Mouse (Mus musculus) kidney, postnatal 36 days (tissue): ENCODE data around the gene Dydc1.
"Not testable (repeated sequence)": the region's sequence is repeated elsewhere in the genome, so short reads cannot be mapped to it uniquely, and the experiment has no call there.

Experiments used
- DNase-seq, 2 experiments: peaks; one replicate each; pipeline ENCODE4 v3.0.0; 2021 to 2022; ENCODE audit warnings: mixed read lengths in 2 of 2

Dydc1 gene

DNA sequence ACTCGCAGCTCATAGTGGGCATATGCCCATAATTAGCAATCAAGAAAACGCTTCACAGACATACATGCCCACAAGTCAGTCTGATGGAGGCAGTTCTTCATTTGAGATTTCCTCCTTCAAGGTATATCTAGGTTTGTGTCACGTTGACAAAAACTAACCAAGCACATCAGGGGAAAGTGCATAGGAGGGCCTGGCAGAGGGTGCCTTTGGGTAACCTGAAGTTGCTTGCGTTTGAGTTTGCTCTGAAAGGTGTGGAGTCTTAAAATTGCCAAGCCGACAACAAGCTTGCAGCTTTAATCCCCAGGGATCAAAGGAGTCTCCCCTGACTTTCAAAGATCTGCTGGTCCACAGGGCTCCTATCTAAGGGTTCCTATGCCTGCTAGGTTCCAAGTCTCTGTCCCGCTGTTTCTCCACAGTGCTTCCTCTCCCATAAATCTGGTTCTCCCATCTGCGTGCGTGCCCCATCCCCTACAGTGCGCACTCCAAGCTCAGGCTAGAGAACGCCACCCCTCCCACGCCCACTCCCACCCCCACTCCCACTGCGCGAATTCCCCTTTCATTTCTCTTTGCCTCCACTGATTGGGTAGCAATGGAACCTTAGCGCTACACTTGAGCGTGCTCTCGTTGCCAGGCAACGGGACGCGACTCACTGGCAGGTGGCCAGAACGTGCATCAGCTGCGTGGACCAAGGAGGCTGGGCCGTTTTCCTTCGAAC lies at the start of gene Dydc1:
Gene Dydc1 (plus strand): TSS at position 683 of the 715 bp plus-strand sequence.
- peak; percentile 44 to 76 for DNase-seq

DNA sequence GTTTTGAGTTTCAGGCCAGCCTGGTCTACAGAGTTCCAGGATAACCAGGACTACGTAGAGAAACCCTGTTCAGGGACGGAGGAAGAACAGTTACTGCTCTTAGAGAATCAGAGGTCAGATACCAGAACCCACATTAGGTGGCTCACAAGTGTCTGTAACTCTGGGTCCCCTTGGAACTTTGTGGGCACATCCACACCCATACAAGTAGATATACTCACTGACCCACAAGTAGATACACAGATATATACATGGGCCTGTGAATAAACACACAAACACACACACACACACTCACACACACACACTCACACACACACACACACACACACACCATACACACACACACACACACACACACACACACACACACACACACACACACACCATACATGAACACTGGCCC lies 47.6 kb upstream of the Dydc1 start:
- no peak for DNase-seq

DNA sequence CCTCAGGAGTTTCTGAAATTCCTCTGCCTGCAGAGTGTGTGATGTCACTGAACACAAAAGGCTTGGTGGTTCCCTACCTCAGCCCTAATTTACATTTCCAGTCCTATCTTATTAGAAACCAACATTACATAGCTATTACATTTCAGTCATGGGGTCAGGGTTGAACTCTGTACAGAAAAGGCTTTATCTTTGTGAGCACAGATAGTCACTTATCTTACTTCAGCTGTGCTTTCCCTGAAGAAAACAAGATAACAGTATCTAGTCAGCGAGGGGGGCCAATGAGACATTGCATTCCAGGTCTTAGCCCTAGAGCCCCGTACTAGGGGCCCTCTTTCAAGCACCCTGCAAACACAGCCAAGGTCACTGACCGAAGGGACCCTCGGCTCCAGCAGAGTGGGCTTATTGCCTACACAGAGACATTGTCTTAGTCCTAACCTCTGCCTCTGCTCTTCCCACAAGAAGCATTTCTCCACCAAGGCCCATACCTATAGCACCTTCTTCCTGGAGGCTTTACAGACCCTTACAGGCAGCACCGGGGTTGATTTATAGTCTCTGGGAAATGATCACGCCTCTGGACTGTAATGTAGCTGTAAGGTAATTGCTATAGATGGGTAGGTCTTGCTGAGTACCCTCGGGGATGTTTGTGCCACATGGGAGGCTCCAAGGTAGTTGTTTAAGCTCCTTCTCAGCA lies 47.0 kb upstream of the Dydc1 start:
- DNase-seq = no peak

DNA sequence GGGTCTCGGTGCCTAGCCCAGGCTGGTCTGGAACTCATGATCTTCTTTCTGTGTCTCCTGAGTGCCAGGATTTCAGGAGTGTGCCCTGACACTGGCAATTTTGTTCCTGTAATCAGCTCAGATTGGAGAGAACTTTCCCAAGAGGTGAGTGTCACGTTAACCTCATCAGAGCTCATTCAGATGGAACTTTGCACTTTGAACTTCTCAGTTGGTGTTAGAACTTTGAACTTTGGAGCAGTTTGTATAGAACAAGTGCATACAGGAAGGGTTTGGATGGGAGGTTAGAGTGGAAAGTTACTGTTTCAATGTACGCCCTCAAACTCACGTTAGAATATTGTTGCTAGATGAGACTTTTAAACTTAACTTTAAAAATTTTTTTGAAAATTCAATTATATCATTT lies 43.4 kb upstream of the Dydc1 start:
- DNase-seq = peak; percentile 16 to 69

DNA sequence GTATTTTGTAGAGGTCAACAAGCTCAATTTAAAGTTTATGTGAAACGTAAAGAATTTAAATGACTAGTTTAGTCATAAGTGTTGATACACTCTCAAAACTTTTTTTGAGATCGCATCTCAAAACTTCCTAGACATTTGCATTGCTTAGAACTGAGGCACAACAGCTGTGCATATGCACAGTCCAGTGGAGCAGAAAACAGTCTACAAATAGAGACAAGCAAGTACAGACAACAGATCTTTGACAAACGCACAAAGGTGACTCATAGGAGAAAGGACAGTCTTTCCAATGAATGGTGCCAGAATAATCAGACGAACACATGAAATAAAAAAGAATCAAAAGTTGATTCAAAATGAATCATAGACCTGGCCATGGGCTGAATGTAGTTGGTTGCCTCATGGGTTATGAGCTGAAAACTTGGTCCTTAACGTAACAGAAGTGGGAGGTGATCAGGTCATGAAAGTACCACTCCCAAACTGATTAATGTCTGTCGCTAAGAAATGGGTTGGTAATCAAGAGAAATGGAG lies 41.7 kb upstream of the Dydc1 start:
- no peak for DNase-seq

DNA sequence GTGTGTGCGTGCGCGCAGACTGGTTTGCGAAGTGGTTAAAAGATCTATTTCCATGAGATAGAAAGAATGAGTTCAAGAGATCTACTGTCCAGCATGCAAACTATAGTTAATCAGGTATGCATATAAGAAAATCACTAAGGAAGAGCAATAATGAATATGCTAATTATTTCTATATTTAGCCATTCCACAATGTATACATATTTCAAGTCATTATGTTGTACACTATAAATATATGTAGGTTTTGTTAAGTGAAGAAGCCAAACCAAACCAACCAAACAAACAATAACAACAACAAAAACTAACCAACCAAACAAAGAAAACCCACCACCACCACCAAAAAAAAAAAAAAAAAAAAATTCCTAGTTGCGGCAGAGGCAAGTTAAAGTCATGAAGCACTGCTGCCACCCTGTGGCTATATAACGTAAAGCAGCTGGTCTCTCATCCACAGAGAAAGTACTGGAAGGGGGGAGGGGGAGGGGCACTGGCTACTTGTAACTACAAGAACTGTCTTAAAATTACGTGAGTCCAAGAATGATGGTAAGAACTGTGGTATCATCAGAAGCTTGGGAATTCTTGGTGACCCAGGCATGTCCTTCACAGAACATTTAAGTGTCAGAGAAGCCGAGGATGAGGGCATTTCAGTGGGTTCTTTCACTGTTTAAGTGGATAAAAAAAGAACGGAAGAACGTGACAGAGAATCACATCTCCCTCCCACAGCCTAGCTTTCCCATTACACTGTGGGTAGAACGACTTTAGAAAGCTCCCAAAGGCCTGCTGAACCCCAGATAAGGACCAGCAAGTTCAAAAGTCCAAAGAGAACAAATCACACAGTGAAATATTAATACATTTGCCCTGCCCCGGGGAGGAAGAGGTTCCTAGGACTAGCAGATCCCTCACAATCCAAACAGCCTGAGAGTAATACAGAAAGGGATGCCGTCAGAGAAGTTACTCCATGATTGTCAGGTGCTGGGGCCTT lies 39.3 kb upstream of the Dydc1 start:
- DNase-seq = peak; percentile 89 to 94

DNA sequence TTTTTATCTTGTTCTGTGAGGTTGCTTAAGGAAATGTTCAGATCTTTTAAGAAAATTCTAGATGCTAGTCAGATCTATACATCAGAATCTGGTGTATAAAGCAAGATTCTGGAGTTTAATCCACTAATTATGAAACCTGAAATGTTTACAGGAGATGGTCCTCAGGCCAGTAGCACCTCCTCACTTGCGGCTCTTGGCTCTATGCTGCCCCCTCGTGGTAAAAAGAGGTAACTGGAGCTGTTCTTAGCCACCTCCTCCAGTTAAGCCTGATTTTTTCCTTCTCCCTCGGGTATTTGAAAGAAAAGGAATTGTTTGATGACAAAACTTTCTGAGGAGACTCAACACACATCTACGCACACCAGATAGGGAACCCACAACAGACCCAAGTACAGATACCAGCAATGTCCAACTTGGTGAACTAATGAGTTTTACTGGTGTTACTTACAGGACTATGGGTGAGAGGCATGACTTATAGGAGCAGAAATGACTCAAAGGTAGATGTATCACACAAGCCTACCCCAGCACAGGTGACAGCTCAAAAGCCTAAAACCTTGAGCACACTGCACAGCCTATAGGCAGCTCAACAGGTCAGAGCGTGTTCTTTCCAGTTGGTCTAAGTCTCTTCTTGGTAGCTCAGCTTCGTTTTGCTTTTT lies 37.4 kb upstream of the Dydc1 start:
- DNase-seq = peak; percentile 66 to 81

DNA sequence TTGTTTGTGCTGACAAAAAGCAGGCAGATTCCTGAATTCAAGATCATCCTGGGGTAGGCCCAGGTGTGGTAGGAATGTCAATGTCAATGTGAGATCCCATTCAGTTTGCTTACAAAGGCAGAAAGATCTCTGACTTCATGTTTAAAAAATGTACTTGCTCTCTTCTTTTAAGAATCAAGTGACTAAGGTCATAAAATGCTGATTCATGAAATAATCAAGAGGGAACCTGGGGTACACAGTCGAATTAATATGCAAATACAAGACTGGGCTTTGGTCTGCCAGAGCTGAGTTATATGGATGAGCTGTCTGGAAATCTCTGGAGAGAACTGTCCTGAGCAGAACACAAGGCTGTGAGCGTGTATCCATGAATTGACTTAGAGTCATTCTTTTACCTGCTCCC lies 25.3 kb upstream of the Dydc1 start:
- no peak for DNase-seq

DNA sequence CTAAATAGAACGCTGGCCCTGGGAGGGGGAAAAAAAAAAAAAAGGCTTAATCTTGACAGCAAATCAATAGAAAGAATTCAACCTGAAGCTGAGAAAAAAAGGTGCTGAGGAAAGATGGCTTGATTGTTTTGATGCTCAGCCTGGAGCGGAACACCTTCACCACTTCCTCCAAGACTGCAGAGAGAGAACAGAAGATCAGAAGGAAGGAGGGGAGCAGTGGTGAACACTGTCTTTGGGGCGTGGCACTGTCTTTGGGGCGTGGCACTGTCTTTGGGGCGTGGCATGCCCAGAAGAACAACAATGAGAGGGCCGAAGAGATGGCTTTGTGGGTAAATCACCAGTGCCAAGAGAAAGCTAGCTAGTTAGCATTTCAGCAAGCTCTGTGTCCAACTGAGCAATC lies 22.2 kb upstream of the Dydc1 start:
- no peak for DNase-seq

DNA sequence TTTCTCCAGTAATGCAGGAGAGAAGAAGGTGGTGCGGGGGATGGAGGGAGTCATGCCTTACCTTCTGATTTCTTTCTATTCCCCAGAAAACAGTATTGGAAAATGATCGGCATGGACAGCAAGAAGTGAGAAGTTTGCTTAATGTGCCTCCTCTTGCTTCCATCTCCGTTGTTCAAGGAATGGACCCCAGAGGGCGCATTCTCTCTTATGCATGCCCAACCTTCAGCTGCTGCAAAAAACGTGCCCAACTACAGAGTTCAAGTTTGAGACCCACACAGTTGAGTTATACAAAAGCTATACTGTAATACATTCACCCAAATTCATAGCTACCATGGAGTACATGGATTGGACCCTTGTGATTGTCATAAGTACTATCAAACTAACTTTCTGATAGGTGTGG lies 20.2 kb upstream of the Dydc1 start:
- peak; percentile 5 to 37 for DNase-seq

DNA sequence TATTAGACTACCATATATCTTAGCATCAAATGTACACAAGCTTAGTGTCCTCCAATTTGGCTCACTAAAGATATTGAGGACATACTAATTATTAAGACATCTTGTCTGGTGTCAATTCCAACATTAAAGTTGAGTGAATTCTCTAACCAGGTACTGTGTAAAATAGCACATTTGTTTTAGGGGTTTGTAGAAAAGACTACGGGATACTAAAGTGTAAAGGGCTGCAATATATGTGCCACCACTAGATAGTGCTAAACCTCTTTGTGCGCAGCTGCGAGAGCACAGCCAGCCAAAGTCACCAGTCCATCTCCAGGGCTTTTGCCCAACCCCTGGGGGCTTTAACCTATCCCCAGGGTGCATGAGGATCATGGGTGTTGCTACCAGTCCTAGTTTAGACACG lies 19.5 kb upstream of the Dydc1 start:
- DNase-seq = not testable (repeated sequence)

DNA sequence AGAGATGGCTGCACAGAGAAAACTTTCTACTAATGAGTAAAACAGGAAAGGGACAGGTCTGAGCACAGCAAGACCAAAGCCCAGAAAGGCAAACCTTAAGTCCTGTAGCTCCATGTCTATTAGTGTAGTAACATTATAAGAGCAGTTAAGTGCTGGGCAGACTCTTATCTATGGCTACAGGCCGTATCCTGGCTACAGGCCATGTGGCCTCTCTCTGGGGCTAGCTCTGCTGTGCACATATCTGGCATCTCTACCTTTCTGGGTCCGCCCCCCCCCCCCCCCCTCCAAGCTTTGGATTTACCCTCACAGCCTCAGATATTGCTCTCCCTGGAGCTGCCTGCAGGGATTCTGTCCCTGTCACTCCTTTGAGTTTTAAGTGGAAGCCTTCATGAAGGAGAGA lies 7.5 kb upstream of the Dydc1 start:
- DNase-seq = no peak

DNA sequence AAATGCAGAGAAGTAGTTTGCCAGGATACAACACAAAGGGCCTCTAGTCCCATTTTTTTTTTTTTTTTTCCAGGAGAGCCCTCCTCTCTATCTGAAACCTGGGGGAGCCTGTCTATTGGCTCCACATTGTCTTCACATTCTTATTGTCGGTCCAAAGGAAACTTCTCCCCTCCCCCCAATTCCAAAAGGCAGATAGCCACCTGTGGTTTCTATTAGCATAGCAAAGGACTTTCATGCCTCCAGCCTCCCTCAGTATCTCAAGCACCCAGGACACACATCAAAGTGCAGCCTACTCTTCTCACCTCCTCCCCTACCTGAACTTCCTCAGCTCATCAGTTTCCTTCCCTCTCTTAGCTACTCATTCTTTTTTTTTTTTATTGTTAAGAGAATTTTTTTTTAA lies 6.3 kb upstream of the Dydc1 start:
- DNase-seq = no peak

DNA sequence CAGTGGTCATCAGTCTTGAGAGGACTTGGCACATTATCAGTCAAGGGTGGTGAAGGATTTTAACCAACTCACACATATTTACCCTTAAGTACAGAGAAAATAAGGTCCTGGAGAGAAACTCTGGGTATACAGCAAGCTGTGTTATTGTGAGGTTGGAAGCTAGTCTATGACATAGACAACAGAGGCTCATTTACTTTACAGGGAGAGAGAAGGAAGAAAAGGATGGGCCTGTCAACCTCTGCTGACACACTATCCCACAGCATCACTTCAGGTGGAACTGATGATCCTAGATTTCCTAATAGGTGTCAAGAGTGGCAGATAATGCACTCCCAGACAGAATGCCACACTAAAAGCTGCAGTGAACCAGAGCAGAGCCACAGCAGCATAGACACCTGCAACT lies 3.6 kb upstream of the Dydc1 start, which contains the start of gene Dydc2:
Gene Dydc2 (minus strand): TSS at position 101 of the 400 bp plus-strand sequence.
- no peak for DNase-seq

DNA sequence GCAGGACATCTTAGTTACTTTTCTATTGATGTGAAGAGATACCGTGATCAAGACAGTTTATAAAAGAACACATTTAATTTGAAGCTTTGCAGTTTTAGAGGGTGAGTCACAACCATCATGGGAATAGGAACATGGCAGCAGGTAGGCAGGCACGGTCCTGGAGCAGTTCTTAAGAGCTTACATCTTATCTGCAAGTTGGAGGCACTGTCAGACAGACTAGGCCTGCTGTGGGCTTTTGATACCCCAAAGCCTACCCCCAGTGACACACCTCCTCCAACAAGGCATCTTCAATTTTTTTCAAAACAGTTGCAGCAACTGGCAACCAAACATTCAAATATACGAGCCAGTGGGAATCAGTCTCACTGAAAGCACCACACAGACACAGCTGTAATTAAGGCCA lies 2.4 kb upstream of the Dydc1 start:
- DNase-seq = no peak

DNA sequence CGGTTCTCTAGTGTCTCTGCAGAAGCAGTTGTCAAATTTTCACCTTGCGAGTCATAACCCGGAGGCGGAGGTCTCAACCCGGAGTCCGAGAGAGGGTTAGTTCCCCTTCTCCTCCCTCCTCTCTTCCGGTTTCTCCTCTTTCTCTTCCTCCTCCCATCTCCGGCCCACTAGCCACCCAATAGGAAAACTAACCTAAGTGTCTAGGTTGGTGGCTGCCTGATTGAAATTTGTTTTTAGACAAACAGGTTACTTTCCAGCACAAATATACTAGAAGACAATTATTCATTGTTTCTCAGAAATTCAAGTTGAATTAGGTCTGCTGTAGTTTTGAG lies 199 bp downstream of the Dydc1 start:
- DNase-seq = no peak

DNA sequence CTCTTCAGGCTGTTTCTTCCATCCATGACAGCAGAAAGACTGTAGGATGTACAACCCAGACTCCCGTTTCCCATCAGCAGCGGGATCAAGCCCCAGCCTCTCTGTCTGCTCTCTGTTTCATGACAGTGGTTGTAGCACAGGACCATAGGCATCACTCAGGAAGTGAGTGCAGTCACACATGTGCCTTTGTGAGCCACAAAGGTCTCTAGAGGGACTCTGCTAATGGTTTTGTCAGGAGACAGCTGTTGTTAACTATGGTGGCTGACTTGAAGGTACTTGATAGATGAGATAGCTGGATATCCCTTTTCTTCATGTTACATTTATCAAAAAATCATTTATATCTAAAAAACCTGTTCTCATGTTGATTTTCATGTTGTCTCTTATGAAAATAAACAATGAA lies 9.7 kb downstream of the Dydc1 start:
- DNase-seq = no peak

DNA sequence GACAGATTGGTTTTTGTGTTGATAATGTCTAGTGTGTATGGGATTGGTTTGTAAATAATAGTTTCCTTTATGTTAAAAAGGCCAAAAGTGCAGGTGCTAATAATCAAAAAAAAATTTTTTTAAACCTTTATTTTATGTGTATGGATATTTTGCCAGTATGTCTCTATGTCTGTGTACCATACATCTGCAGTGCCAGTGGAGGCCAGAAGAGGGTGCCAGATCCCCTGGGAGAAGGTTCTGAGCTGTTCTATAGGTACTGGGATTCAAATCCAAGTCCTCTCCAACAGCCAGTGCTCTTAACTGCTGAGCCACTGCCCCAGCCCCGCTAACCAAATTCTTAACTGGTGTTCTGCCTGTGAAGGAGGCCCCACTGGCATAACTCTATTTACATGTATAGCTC lies 14.8 kb downstream of the Dydc1 start:
- DNase-seq = peak in 1 of 2 experiments; percentile 61

DNA sequence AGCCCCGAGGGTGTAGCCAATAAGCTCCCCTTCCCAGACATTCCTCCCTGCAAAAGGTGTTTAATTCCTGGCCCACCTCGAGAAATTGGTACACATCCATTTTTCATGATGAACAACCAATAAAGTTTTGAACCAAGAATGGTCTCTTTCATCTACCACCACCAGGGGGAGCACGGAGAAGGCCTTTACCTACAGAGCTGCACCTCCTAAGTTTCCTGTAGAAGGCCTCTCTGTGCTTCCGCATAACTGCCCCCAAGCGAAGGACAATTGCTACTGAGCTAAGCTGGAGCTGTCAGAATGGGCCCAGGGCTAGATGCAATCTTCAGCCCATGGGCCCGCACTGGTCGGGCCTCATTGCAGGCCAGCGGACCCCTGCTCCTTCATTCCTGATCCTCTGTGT lies 18.1 kb downstream of the Dydc1 start:
- peak; percentile 11 to 47 for DNase-seq

DNA sequence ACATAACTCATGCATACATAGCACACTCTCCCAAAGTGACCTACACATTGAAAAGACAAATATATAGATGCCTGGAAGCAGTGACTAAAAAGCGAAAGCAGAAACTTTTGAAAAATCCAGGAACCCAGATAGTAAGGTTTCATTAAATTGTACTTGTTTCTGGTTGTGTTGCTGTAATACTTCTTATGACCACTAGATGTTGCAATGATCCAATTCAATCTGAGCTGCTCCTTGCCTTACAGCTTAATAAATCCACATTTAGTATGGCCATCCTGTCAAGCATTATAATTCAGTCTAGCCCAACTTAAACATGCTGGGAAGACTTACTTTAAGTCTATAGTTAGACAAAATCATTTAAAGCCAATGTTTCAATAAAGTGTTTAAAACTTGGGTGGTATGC lies 21.4 kb downstream of the Dydc1 start:
- DNase-seq = no peak

DNA sequence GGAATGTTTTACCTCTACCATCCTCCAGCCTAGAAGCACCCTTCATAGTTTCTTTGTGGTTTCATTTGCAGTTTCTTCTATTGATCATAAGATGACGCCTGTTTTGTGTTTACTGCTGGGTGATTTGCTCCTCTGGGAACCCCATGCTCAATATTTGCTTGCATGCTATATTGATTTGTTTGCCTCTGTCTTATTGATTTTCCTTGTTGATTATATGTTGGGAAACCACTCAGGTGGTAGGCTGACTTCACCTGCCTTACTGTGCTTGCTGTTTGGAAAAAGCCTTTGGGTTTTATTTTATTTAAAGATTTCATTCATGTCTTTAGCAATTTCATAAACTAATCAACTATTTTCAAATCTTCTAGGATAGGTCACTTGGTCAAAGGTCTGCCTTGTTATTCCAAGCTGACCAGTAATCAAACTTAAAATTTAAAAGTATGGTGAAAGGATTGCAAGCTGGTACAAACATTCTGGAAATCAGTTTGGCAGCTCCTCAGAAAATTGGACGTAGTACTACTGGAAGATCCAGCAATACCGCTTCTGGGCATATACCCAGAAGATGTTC lies 23.7 kb downstream of the Dydc1 start:
- DNase-seq = no peak

DNA sequence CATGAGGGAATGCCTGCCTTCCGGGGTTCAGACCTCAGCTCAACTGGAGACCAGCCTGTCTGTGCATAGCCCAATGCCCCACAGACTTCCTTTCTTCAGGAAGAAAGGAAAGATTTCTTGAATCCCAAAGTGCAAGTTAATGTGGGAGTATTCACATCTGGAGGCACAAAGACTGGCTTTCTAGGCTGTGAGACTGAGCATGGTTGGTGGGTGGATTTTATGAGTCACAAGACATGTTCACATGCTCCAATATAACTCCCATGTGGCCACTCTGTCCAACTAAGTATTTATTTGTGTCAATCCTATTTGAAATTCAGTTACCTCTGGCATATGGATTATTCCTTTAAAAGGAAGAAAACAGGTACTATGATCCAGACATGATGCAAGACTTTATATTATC lies 26.0 kb downstream of the Dydc1 start:
- no peak for DNase-seq
